Mouse (Mus musculus): ENCODE measurements at regions not wholly inside any gene's neighbourhood (a gene's known extent, or its start where the extent isn't known, plus 50 kb on each side); places are given as distances from the start of the nearest gene placed in this dataset.

DNA sequence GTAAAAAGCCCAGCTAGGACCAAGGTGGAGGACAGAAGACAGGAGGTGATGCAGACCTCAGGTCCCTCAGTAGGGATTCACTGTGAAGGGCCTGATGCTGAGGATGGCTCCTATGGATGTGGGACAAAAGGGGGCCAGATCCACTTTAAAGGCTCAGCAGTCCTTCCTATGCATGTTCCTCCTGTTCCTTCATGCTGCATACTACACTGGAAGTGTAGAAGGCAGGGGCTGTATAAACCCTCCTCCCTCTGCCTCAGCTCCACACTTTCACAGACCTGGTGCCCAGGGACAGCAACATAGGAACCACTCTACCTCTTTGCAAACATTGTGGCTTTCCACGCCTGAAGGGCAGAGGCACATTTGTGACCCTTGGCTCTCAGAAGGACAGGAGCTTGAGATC is 505.4 kb upstream of the Vstm2b start:
- H3K9me3 ChIP-seq (replicated peaks; ENCODE audit: control insufficient read depth, low read length, poor library complexity, severe bottlenecking) = no peaks in the 10 kb centered on the region
- WGBS = 73% methylated on average over 1 of the region's 1 CpGs
- no peaks in the 10 kb centered on the region for H3K36me3 ChIP-seq (ENCODE audit: control insufficient read depth, insufficient read depth, low read length)
- peaks cover 15% of the 10 kb centered on the region; the same call in 1 of the 2 replicates for H3K4me1 ChIP-seq (ENCODE audit: control insufficient read depth, insufficient read depth, low read length)
- no peak overlapping the region for H3K4me2 ChIP-seq (ENCODE audit: low read length)
- no peaks in the 10 kb centered on the region for H3K27me3 ChIP-seq (ENCODE audit: control insufficient read depth, insufficient read depth, low read depth, low read length)
- ATAC-seq = 0 out of 2 replicates have a peak, but pooled peaks have one; percentile 21
- H3K9ac ChIP-seq (ENCODE audit: low read depth, low read length) = no peak overlapping the region
- H3K27ac ChIP-seq (ENCODE audit: low read length) = peak overlapping the region; percentile 40; the same call in 1 of the 2 replicates
- H3K4me3 ChIP-seq (ENCODE audit: low read depth, low read length) = no peak overlapping the region

DNA sequence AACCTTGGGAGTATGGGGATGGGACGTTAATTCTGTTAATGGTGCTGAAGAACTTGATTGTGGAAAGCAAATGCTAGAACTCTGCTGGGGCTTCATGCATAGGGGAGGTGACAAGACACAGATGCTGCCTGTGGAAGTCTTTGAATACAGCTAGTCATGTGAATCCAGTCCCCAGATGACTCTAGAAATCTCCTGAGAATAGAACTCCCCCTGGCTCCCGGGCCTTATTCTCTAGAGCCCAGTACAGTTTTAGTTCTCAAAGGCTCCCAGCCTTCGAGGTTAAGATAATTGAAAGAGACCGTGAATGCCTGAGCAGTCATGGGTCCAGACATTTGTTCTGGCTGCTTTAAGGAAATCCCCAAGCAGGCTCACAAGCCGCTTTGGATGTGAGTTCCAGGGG is 499.9 kb upstream of the Vstm2b start:
- no peak for ATAC-seq
- Histone ChIP-seq H3K4me2 (ENCODE audit: low read length) (no peak overlapping the region), H3K9me3 (replicated peaks; ENCODE audit: control insufficient read depth, low read length, poor library complexity, severe bottlenecking) (no peaks in the 10 kb centered on the region), H3K9ac (ENCODE audit: low read depth, low read length) (no peak overlapping the region), H3K4me3 (ENCODE audit: low read depth, low read length) (no peak overlapping the region), H3K27me3 (ENCODE audit: control insufficient read depth, insufficient read depth, low read depth, low read length) (no peaks in the 10 kb centered on the region), H3K27ac (ENCODE audit: low read length) (no peak overlapping the region), H3K36me3 (ENCODE audit: control insufficient read depth, insufficient read depth, low read length) (no peaks in the 10 kb centered on the region), H3K4me1 (ENCODE audit: control insufficient read depth, insufficient read depth, low read length) (peaks cover 4% of the 10 kb centered on the region; the same call in 1 of the 2 replicates)
- 34% methylated on average over 5 of the region's 5 CpGs for WGBS

DNA sequence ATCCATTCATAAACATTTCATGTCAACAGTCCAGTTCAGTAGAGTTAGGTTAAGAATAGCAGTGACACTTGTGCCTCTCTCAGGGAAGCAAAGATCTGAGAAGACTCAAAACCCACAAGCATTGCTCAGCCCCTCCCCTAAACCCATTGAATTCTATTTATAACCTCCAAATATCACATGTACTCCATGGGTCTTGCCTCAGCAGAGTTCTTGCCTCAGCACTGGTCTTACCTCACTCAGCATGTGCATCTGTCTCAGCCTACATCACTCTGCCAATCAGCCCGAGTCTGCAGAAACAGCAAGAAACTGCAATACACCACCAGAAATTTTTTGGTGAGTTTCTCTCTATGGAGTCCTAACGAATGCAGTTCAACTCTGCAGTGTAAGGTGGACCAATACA is 478.8 kb upstream of the Vstm2b start:
- H3K4me3 ChIP-seq (ENCODE audit: low read depth, low read length) = no peak overlapping the region
- no peaks in the 10 kb centered on the region for H3K36me3 ChIP-seq (ENCODE audit: control insufficient read depth, insufficient read depth, low read length)
- no peaks in the 10 kb centered on the region for H3K4me1 ChIP-seq (ENCODE audit: control insufficient read depth, insufficient read depth, low read length)
- no peaks in the 10 kb centered on the region for H3K27me3 ChIP-seq (ENCODE audit: control insufficient read depth, insufficient read depth, low read depth, low read length)
- WGBS = 82% methylated on average over 2 of the region's 2 CpGs
- no peak for ATAC-seq
- no peaks in the 10 kb centered on the region for H3K9me3 ChIP-seq (replicated peaks; ENCODE audit: control insufficient read depth, low read length, poor library complexity, severe bottlenecking)
- no peak overlapping the region for H3K27ac ChIP-seq (ENCODE audit: low read length)
- H3K9ac ChIP-seq (ENCODE audit: low read depth, low read length) = no peak overlapping the region
- H3K4me2 ChIP-seq (ENCODE audit: low read length) = no peak overlapping the region

- no peaks in the 10 kb centered on the region for H3K4me1 ChIP-seq (ENCODE audit: control insufficient read depth, insufficient read depth, low read length)
- no peak overlapping the region for H3K4me2 ChIP-seq (ENCODE audit: low read length)
- no peak for ATAC-seq
- no peaks in the 10 kb centered on the region for H3K27me3 ChIP-seq (ENCODE audit: control insufficient read depth, insufficient read depth, low read depth, low read length)
- WGBS = 72% methylated on average over 4 of the region's 4 CpGs
- no peaks in the 10 kb centered on the region for H3K9me3 ChIP-seq (replicated peaks; ENCODE audit: control insufficient read depth, low read length, poor library complexity, severe bottlenecking)
- H3K36me3 ChIP-seq (ENCODE audit: control insufficient read depth, insufficient read depth, low read length) = no peaks in the 10 kb centered on the region
- H3K27ac ChIP-seq (ENCODE audit: low read length) = no peak overlapping the region
- no peak overlapping the region for H3K4me3 ChIP-seq (ENCODE audit: low read depth, low read length)
- no peak overlapping the region for H3K9ac ChIP-seq (ENCODE audit: low read depth, low read length)
Measured at GRCm38 (mm10) chr7:40422125-40422524, 476.0 kb upstream of the Vstm2b start.

DNA sequence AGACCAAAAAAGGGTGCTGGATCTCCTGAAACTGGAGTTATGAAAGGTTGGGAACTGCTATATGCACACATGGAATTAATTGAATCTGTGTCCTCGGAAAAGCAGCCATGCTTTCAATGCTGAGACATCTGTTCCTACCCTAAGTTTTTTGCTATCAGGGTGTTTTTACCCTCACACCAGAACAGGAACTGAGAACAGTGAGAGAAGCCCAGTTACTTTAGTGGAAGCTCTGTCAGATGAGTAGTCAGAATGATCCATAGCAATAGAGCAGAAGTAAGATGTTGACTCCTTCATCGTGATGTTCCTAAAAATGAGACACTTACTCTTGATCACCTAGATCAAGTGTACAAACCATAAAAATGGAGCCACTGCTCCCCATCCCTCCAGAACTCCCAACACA is 468.7 kb upstream of the Vstm2b start:
- Histone ChIP-seq H3K36me3 (ENCODE audit: control insufficient read depth, insufficient read depth, low read length) (no peaks in the 10 kb centered on the region), H3K9ac (ENCODE audit: low read depth, low read length) (no peak overlapping the region), H3K4me1 (ENCODE audit: control insufficient read depth, insufficient read depth, low read length) (no peaks in the 10 kb centered on the region), H3K27me3 (ENCODE audit: control insufficient read depth, insufficient read depth, low read depth, low read length) (no peaks in the 10 kb centered on the region), H3K27ac (ENCODE audit: low read length) (no peak overlapping the region), H3K4me2 (ENCODE audit: low read length) (no peak overlapping the region), H3K9me3 (replicated peaks; ENCODE audit: control insufficient read depth, low read length, poor library complexity, severe bottlenecking) (no peaks in the 10 kb centered on the region), H3K4me3 (ENCODE audit: low read depth, low read length) (no peak overlapping the region)
- 94% methylated on average over 2 of the region's 2 CpGs for WGBS
- no peak for ATAC-seq

GRCm38 (mm10) chr7:40433906-40434305 is 464.2 kb upstream of the Vstm2b start:
- Histone ChIP-seq H3K4me2 (ENCODE audit: low read length) (no peak overlapping the region), H3K4me1 (ENCODE audit: control insufficient read depth, insufficient read depth, low read length) (no peaks in the 10 kb centered on the region), H3K9ac (ENCODE audit: low read depth, low read length) (no peak overlapping the region), H3K4me3 (ENCODE audit: low read depth, low read length) (no peak overlapping the region), H3K27ac (ENCODE audit: low read length) (no peak overlapping the region), H3K27me3 (ENCODE audit: control insufficient read depth, insufficient read depth, low read depth, low read length) (no peaks in the 10 kb centered on the region), H3K9me3 (replicated peaks; ENCODE audit: control insufficient read depth, low read length, poor library complexity, severe bottlenecking) (no peaks in the 10 kb centered on the region), H3K36me3 (ENCODE audit: control insufficient read depth, insufficient read depth, low read length) (no peaks in the 10 kb centered on the region)
- ATAC-seq = no peak
- 69% methylated on average over 2 of the region's 2 CpGs for WGBS

- no peak overlapping the region for H3K27ac ChIP-seq (ENCODE audit: low read length)
- H3K4me3 ChIP-seq (ENCODE audit: low read depth, low read length) = no peak overlapping the region
- no peaks in the 10 kb centered on the region for H3K27me3 ChIP-seq (ENCODE audit: control insufficient read depth, insufficient read depth, low read depth, low read length)
- no peak for ATAC-seq
- H3K4me2 ChIP-seq (ENCODE audit: low read length) = no peak overlapping the region
- 22% methylated on average over 1 of the region's 1 CpGs for WGBS
- H3K4me1 ChIP-seq (ENCODE audit: control insufficient read depth, insufficient read depth, low read length) = no peaks in the 10 kb centered on the region
- no peaks in the 10 kb centered on the region for H3K36me3 ChIP-seq (ENCODE audit: control insufficient read depth, insufficient read depth, low read length)
- H3K9ac ChIP-seq (ENCODE audit: low read depth, low read length) = no peak overlapping the region
- H3K9me3 ChIP-seq (replicated peaks; ENCODE audit: control insufficient read depth, low read length, poor library complexity, severe bottlenecking) = no peaks in the 10 kb centered on the region
Measured at GRCm38 (mm10) chr7:40441128-40441527, 457.0 kb upstream of the Vstm2b start.

DNA sequence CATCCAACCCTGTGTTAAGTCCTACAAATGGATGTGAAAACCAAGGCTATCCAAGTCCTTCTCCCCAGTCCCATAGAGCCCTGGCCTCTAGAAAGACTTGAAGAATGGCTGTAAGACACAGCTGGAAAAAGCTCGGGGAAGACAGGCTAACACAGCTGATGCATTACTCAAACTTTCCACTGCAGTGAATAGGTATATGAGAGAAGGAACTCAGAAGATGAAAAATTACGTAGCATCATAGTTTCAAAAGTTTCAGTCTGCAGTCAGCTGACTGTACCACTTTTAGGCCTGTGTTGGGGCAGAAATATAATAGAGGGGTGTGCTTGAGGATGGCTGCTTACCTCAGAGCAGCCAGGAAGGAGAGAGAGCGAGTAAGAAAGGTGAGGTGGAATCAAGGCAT is 456.3 kb upstream of the Vstm2b start:
- no peaks in the 10 kb centered on the region for H3K4me1 ChIP-seq (ENCODE audit: control insufficient read depth, insufficient read depth, low read length)
- no peak overlapping the region for H3K4me3 ChIP-seq (ENCODE audit: low read depth, low read length)
- no peak overlapping the region for H3K9ac ChIP-seq (ENCODE audit: low read depth, low read length)
- ATAC-seq = no peak
- H3K27me3 ChIP-seq (ENCODE audit: control insufficient read depth, insufficient read depth, low read depth, low read length) = no peaks in the 10 kb centered on the region
- H3K36me3 ChIP-seq (ENCODE audit: control insufficient read depth, insufficient read depth, low read length) = no peaks in the 10 kb centered on the region
- H3K9me3 ChIP-seq (replicated peaks; ENCODE audit: control insufficient read depth, low read length, poor library complexity, severe bottlenecking) = no peaks in the 10 kb centered on the region
- H3K4me2 ChIP-seq (ENCODE audit: low read length) = no peak overlapping the region
- 92% methylated on average over 3 of the region's 3 CpGs for WGBS
- no peak overlapping the region for H3K27ac ChIP-seq (ENCODE audit: low read length)

DNA sequence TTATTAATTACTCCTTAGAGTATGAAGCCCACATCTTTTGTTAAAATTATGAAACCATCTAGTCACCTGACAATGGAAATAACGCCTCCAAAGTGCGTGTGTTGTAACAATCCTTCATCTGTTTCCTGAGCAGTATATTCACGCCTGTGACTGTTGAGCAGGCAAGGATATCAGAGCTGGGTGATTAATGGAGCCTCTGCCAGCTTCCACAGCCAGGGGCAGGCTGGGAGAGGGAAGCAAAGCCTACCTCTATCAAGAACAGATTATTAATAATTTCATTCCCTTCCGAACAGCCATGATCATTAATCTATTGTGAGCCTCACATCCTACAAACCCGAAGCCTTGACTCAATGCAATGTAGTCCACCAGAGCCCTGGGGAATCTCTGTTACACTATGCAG is 431.7 kb upstream of the Vstm2b start:
- ATAC-seq = no peak

DNA sequence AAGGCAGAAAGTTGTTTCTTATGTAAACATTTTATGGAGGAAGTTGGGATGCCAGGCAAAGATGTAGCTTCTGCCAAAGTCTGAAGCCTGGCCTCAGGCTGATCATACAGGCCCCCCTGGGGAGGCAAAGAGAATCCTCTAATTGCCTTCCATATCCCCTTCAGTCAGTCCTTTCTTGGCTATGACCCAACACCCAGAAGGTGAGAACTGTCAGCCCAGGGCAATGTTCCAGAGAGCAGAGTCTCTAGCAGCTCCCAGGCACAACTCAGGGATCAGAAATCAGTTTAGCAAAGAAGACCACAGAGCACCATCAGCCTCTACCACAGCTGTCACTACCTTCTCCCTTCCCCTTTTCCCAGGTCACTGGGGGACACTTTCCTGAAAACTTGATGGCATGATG is 410.9 kb upstream of the Vstm2b start:
- no peak for ATAC-seq
- Histone ChIP-seq H3K4me2 (ENCODE audit: low read length) (no peak overlapping the region), H3K27ac (ENCODE audit: low read length) (no peak overlapping the region), H3K27me3 (ENCODE audit: control insufficient read depth, insufficient read depth, low read depth, low read length) (no peaks in the 10 kb centered on the region), H3K36me3 (ENCODE audit: control insufficient read depth, insufficient read depth, low read length) (no peaks in the 10 kb centered on the region), H3K4me1 (ENCODE audit: control insufficient read depth, insufficient read depth, low read length) (no peaks in the 10 kb centered on the region), H3K9me3 (replicated peaks; ENCODE audit: control insufficient read depth, low read length, poor library complexity, severe bottlenecking) (no peaks in the 10 kb centered on the region), H3K4me3 (ENCODE audit: low read depth, low read length) (no peak overlapping the region), H3K9ac (ENCODE audit: low read depth, low read length) (no peak overlapping the region)

More for the DNA sequence above, 431.7 kb upstream of the Vstm2b start:
- Histone ChIP-seq H3K9ac (ENCODE audit: low read depth, low read length) (no peak overlapping the region), H3K36me3 (ENCODE audit: control insufficient read depth, insufficient read depth, low read length) (no peaks in the 10 kb centered on the region), H3K27ac (ENCODE audit: low read length) (no peak overlapping the region), H3K4me2 (ENCODE audit: low read length) (no peak overlapping the region), H3K27me3 (ENCODE audit: control insufficient read depth, insufficient read depth, low read depth, low read length) (no peaks in the 10 kb centered on the region), H3K4me3 (ENCODE audit: low read depth, low read length) (no peak overlapping the region), H3K9me3 (replicated peaks; ENCODE audit: control insufficient read depth, low read length, poor library complexity, severe bottlenecking) (no peaks in the 10 kb centered on the region), H3K4me1 (ENCODE audit: control insufficient read depth, insufficient read depth, low read length) (no peaks in the 10 kb centered on the region)
- 88% methylated on average over 5 of the region's 5 CpGs for whole genome bisulfite sequencing

Measured in midbrain, embryonic 16.5 days (tissue).